Comparison of ENCODE assay signal across 20 mouse cellular contexts in the genomic region with DNA sequence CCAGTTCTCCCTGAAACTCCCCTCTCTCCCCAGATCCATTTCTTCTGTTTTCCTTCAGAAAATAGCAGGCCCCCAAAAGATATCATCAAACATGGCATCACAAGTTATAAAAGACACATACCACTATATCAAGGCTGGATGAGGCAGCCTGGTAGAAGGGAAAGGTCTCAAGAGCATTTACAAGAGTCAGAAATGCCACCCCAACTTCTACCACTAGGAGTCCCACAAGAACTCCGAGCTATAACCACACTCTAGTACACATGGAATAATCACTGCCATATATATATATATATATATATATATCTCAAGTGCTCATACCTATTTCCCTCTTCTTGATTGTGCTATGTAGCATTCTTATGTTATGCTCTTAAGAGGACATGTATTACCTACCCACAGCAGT.
DNase-seq lines count a peak whose midpoint lies in the region; ATAC-seq and TF ChIP-seq lines count a peak whose summit lies in the region.
"Had no signal": no experiment of that assay in that cellular context is flagged by ENCODE, and none has a peak within 500 bp of the region (broad histone marks: within the 10 kb centered on the region; RNA-seq: fewer than 3 reads in every experiment).

No protein-coding gene starts in this region.

- TF ChIP-seq CTCF in heart, postnatal 0 days (IDR thresholded peaks at IDR 0.05; ENCODE audit: low read depth) = peak; percentile 10; the same call in 1 of the 2 replicates
- TF ChIP-seq CTCF in lung, adult 2 months (IDR thresholded peaks at IDR 0.05; ENCODE audit: insufficient read depth, low read length) = no peak

- no peak overlapping the region for H3K4me2 ChIP-seq in heart, postnatal 0 days (ENCODE audit: low read depth, low read length)
- H3K4me2 ChIP-seq: embryonic facial prominence, embryonic 13.5 days; forebrain, embryonic 12.5 days had no signal

- no peaks in the 10 kb centered on the region for H3K36me3 ChIP-seq in heart, postnatal 0 days (replicated peaks; ENCODE audit: control insufficient read depth, insufficient read depth, low read length)
- H3K36me3 ChIP-seq: embryonic facial prominence, embryonic 13.5 days; forebrain, embryonic 12.5 days had no signal

- no peak overlapping the region for H3K27ac ChIP-seq in heart, postnatal 0 days (ENCODE audit: low read depth)
- H3K27ac ChIP-seq: embryonic facial prominence, embryonic 13.5 days; forebrain, embryonic 12.5 days had no signal

- no peak for DNase-seq in heart, postnatal 0 days (ENCODE audit: low spot score)
- DNase-seq in heart, adult 9 months (ENCODE audit: low spot score in 2 of 2) = no peak
- DNase-seq in lung, postnatal 36 days = peak; percentile 9
- DNase-seq in lung, adult 2 months = no peak
- DNase-seq in adipocyte (ENCODE audit: low spot score) = peak; percentile 2
- no peak for DNase-seq in right cerebral cortex, adult 18-20 months
- no peak for DNase-seq in thymus, postnatal 10 days (ENCODE audit: low spot score in 2 of 2)
- DNase-seq: adrenal gland, adult 8-10 months; cerebellum, postnatal 10 days; heart, adult 18-20 months; heart, postnatal 14 days; layer of hippocampus, postnatal 36 days; right cerebral cortex, postnatal 25 days; thymus, postnatal 25 days had no signal

- H3K4me3 ChIP-seq in heart, postnatal 0 days (ENCODE audit: low read depth, low read length) = no peak overlapping the region
- no peak overlapping the region for H3K4me3 ChIP-seq in lung, adult 2 months (replicated peaks; ENCODE audit: extremely low read depth, low read depth, low read length)
- H3K4me3 ChIP-seq: embryonic facial prominence, embryonic 13.5 days; forebrain, embryonic 12.5 days; megakaryocyte, embryonic 14.5 days; myocyte had no signal

- no peak for TF ChIP-seq EP300 in heart, postnatal 0 days (IDR thresholded peaks at IDR 0.05; ENCODE audit: low read depth)

- no peaks in the 10 kb centered on the region for H3K9me3 ChIP-seq in heart, postnatal 0 days (replicated peaks; ENCODE audit: control insufficient read depth, low read length)
- H3K9me3 ChIP-seq: embryonic facial prominence, embryonic 13.5 days; forebrain, embryonic 12.5 days; megakaryocyte, embryonic 14.5 days had no signal

- 55% methylated on average over 1 of the region's 1 CpGs for WGBS in heart, postnatal 0 days
- 55% methylated on average over 1 of the region's 1 CpGs for WGBS in lung, adult 2 months

- no peaks in the 10 kb centered on the region for H3K4me1 ChIP-seq in heart, postnatal 0 days (ENCODE audit: control insufficient read depth, insufficient read depth)
- H3K4me1 ChIP-seq in lung, adult 2 months (ENCODE audit: control insufficient read depth, insufficient read depth, low read length) = no peaks in the 10 kb centered on the region
- H3K4me1 ChIP-seq: embryonic facial prominence, embryonic 13.5 days; forebrain, embryonic 12.5 days; megakaryocyte, embryonic 14.5 days had no signal

- no peaks in the 10 kb centered on the region for H3K27me3 ChIP-seq in heart, postnatal 0 days (ENCODE audit: control insufficient read depth, insufficient read depth, low read length)
- H3K27me3 ChIP-seq: embryonic facial prominence, embryonic 13.5 days; forebrain, embryonic 12.5 days; megakaryocyte, embryonic 14.5 days had no signal

- ATAC-seq in heart, postnatal 0 days (ENCODE audit: insufficient read depth, low read depth) = no peak
- ATAC-seq in erythroid progenitor cell, adult 5-6 weeks (replicated peaks; ENCODE audit: low FRiP score, poor library complexity, severe bottlenecking) = no peak
- ATAC-seq: intestine, embryonic 16.5 days had no signal

- no peak for TF ChIP-seq POLR2A in lung, adult 2 months (IDR thresholded peaks at IDR 0.05; ENCODE audit: borderline replicate concordance, extremely low read depth, low read depth, low read length)

- no peak overlapping the region for H3K9ac ChIP-seq in heart, postnatal 0 days (replicated peaks; ENCODE audit: low read depth, low read length)
- H3K9ac ChIP-seq: embryonic facial prominence, embryonic 13.5 days; forebrain, embryonic 12.5 days had no signal

Comparison
In these comparisons a context has a peak if more than half of its experiments do, and no peak if none do; other contexts are left out.
1. DNase-seq: peak in lung, postnatal 36 days (single experiment) and adipocyte (single experiment); none in heart, postnatal 0 days (single experiment), heart, adult 9 months (0 of 2), lung, adult 2 months (single experiment), right cerebral cortex, adult 18-20 months (single experiment) and thymus, postnatal 10 days (0 of 2).